Mouse (Mus musculus) spleen, postnatal 4 days (tissue): ENCODE data around the gene Opn1sw.
A peak's percentile ranks its signal among the peaks of the same experiment; 100 is the strongest.

Source experiments
- DNase-seq, 2 experiments: peaks; one replicate each; pipeline ENCODE4 v3.0.0; 2022; ENCODE audit warnings: low spot score in 2 of 2

Opn1sw gene

DNA sequence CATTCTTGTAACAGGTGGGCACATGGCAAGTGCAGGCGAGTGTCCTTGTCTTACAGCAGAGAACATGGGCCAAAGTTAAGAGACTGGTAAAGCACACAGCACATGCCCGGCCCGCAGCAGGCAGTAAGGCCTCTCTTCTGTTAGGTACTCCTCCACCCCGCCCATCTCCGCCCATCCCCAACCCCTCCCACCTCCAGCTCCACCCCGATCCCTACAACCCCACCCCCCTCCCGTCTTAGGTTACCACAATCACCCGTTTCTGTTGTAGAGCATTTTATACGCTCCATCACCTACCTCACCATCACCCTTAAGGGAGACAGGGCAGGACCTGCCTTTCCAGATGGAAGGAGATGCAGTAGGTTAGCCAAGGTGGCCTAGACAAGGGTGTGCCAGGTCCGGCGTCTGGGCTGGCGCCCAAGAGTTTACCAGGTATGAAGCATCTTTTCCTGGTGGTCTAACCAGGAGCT is at the start of gene Opn1sw:
Opn1sw (minus strand) TSS at position 417 of the 467 bp plus-strand sequence.
- DNase-seq: peak in 1 of 2 experiments; percentile 54

DNA sequence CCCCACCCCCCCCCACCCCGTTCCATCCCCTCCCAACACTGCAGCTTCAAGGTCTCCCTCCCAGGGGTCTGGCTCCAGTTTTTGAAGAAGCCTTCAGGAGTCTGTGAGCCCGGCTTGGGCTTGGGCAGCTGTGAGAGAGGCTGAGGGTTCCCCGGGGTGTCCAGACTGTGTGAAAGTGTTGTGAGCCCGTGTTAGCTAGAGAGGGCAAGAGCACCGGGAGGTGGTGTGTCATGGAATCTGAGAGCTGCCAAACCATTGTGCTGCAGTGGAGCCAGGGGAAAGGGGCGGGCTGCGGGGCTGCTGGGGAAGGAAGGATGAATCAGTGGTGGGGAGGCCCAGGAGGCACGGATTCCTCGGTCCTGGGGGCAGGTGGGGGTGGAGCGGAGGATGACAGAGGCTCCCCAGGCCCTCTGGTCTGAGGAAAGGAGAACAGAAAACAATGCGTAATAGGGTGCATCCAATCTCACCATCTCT is 48.2 kb upstream of the Opn1sw start:
- DNase-seq: peak in 1 of 2 experiments; percentile 58

DNA sequence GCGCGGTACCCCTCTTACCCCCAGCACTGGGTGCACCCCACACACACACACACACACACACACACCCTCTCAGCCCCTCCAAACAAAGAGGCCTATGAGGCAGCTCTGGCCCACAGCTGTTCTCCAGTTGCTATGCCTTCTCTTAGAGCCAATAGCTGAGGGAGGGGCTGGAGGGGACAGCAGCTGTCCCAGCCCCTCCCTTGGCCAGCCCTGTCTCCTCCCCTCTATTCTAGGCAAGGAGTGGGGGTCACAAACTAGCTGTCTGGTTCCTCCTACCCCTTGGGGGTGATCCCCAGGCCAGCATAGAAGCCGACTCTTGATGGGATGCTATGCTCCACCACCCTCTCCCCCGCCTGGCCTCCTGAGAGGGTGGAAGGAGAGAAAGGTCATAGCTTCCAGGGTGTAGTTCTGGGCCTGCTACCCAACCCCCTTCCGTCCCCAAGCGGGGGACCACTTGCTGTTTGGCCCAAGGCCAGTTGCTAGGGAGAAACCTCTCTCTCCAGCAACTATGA is 47.7 kb upstream of the Opn1sw start:
- DNase-seq: peak in 1 of 2 experiments; percentile 58

DNA sequence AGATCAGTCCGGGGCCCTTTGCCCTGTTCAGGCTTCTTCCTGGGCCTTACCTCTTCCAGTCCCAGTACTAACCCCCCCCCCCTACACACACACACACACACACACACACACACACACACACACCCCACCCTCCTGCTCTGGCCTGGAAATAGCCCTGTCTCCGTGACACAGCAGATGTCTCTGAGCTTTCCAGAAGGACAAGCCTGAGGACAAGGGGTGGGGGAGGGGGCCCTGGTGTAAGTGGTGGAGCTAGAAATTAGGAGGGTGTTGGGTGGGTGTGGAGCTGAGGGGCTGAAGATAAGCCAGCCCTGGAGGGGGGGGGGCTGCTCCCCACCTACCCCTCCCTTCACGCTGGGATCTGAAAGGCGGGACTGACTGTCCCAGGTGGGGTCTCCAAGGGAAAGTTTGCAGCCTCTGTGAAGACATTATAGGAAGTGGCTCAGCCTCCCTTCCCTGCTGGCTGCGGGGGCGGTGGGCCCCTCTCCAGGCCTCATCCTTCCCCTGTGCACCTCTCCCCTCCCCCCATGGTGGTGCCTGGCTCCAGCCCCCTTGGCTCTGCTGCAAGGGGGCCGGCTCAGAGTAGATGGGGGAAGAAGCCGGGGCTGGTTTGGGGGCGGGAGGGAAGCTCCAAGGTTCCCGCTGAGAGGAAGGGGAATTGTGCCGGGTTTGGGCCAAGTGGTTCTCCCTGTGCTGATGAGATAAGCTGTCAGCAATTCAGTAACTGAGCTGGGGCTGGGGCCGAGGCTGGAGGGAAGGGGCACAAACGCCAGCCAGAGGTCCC is 46.8 kb upstream of the Opn1sw start:
- DNase-seq: no peak

DNA sequence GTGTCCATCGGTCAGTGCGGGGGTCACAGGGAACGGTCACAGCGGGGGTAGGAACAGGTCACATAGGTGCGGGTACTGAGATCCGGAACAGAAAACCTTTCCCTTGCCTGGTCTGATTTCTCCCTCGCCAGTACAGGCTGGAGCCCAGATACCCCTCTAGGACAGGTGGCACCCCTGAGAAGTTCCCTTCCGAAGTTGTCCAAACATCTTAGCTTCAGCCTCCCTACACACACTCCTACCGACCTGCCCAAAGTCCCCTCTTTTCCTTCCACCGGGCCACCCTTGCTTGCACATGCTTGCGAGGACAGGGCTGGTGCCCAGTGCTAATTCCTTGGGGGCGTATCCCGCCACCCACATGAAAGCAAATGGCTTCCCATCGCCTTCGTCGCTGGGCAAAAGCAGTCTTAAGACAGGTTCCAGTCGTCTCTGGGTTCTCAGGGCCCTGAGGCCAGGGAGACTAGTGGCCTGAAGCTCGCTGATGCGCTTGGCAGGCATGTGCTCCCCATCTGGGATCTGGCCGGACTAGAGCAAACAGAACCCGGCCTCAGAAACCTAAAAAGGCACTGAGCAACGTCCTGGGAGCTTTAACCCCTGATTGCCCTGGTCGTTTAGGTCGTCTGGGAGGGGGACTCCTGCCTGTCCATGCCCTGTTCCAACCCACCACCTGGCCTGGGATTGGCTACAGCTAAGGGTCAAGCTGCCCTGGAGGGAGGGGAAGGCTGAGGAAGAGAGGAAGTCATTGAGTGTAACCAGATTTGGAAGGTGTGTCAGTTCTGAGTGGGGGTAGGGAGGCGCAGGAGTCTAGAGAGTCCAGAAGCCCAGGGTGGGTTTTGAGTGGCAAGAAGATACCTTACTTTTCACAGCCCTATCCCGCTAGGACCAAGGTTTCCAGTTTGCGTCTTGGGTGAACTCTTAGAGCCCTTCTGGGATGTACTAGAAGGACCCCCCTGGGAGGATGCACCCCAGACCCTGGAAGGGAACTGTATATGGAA is 45.8 kb upstream of the Opn1sw start:
- DNase-seq: peak in 1 of 2 experiments; percentile 60

DNA sequence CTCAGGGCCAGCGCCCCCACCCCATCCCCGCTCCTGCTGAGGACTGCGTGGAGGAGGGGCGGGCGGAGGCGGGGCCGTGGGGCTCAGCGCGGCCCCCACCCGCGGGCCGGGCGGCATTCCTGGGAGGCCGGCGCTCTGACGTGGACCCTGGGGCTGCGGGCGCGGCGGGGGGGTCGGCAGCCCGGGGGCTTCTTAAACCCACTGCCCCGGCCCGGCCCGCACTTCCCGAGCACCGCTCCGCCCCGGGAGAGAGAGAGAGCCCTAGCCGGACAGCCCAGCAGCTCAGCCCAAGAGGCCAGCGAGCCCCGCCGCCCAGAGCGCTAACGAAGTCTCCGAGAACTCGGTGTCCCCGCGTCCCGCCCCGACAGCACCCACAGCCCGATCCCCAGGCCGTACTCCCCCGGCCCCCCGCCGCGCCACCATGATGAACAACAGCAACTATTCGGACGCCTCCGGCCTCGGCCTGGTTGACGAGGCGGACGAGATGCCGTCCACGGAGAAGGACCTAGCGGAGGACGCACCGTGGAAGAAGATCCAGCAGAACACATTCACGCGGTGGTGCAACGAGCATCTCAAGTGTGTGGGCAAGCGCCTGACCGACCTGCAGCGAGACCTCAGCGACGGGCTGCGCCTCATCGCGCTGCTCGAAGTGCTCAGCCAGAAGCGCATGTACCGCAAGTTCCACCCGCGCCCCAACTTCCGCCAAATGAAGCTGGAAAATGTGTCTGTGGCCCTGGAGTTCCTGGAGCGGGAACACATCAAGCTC is 45.0 kb upstream of the Opn1sw start, which contains the start of gene Flnc:
Flnc (plus strand) TSS at position 219 of the 766 bp plus-strand sequence.
- peak; percentile 11 to 61 for DNase-seq

DNA sequence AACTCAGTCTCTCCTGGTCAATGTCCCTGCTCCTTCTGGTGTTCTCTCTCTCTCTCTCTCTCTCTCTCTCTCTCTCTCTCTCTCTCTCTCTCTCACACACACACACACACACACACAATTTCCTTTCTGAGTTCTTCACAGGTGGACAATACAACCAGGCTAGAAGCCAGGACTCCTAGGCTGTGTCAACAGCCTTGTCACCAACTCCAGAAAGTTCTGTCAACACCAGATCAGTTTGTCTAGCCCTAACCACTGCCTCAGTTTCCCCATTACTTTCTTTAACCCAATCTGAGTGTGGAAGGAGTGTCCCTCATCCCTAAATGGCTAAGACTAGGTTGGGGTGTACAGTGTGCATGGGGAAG is 44.4 kb upstream of the Opn1sw start:
- no peak for DNase-seq

DNA sequence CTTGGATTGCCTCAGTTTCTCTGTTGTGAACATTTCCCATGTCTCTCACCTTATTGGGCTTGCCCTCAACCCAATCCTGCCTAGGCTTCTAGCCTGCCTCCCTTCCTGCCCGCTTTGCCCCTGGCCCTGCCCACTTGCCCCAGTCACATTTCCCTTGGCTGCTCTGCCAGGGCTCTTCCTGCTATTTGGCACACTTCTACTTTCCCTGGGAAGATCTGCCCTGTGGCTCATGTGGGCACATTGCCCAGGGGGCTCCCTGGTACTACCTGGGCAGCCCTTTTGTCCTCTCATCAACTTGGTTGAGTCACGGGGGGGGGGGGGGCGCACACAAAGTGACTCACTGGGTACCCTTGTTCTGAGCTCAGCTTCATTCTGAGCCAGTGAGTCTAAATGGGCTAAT is 43.9 kb upstream of the Opn1sw start:
- DNase-seq: peak in 1 of 2 experiments; percentile 10

DNA sequence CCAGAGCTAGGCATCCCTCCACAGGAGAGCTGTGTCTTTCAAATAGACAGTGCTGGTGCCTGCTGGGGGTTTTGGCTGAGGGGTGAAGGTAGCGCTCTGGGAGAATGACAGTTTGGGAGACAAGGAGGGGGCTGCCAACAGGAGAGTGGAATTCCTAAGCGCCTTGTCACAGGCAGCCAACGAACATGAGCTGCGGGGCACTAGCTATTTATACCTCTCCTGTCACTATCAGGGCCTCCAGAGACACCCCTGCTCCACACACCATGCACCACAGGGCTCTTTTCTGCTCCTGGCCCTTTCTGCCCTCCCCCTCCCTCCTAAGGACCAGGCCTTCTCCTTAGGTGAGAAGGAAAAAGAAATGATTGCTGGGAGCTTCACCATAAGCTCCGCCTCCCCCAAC is 43.2 kb upstream of the Opn1sw start:
- DNase-seq: no peak

DNA sequence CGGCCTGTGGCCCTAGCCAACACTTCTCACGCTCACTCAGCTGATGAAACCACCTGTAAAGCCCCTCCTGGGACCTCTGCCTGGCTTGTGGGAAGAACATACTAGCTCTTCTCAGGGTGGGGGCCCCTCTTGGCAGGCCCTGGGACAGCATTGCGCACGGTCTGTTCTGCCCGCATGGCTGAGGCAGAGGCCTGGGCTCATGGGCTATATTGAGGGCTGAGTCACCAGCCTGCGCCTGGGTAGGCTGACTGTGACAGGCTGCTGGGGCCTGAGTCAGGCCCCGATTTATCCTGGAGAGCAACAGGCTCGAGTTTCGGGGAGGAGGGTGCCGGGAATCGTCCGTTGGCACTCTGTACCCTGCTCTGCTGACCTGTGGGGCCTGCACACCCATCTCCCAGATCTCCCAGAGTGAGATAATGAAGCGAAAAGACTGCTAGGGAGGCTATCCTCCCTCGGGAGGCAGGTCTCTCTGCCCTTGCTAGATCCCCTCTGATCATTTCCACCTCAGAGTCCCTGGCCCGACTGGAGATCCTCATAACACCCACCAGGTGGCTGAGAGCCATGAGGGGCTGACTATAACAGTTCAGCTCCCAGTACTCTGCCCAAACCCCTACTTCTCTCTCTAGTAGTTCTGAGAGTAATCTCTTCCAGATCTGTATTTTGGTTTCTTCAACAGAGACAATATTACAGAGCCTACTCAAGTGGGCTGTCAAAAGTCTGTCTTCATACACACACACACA is 42.6 kb upstream of the Opn1sw start:
- DNase-seq: peak in 1 of 2 experiments; percentile 11

DNA sequence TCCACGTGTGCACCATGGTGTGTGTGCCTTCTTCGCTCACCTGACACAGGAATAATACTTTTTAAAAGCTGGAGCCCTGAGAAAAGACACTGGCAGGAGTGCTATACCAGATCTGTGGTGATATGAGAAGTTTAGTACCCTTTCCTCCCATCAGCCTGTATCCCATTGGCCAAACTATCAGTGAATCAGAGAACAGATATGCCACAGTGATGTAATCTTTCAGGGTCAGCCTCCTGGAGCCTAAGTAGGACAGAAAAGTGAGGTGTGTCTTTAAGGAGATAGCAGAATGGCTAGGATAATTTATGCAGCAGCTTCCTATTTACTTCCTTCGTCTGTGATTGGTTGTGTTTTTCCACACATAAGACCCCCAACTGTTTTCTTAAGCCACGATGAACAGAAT is 39.9 kb upstream of the Opn1sw start:
- no peak for DNase-seq

DNA sequence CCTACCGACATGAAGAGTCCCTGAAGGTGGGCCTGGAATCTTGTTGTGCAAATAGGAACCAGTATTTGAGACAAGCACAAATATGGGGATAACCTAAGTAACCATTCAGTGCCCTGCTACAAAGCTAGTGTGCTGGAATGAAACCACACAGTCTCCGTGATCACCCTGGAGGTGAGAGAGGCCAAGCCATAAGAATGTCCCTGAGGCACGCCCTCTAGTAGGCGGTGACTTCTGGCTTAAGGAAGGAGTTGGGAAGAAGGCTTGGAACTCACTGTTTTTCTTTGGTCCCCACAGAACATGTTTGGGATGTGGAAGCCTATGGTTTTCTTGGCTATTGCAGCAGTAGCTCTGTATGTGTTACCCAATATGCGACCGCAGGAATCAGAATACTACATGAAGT is 38.1 kb upstream of the Opn1sw start:
- DNase-seq: no peak

DNA sequence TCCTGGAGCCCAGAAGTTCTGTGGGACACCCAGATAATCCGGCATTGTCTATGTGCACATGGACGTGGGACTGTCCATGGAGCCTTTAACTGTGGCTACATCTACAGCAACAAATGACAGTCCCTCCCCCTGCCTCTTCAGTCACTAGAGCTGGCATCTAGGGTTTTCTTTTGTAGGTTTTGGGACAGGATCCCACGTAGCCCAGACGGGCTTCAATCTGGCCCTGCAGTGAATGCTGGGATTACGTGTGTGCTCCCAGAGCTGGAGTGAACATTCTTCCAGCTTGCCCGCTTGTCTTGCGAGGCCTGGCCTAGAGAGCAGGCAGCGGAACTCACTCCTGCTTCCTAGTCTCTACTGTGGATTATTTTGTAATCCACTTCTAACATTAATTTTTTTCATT is 36.9 kb upstream of the Opn1sw start:
- DNase-seq: no peak

DNA sequence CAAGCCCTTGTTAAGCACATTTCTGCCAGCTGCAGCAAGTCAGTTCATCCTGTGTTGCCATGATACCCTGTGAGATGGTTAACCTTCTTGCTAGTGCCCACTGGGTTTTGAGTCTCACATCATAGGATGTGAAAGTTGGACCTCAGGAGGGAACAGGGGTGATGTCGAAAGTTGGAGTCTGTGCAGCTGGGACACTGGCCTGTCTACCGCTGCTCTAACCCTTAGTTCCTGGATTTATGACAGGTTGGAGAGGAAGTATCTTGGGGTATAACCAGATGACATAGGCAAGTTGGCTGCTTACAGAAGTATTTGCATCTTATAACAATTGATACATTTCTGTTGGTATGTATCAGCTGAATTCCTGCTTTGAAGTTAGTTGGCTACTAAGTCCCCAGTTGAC is 32.3 kb upstream of the Opn1sw start:
- no peak for DNase-seq

DNA sequence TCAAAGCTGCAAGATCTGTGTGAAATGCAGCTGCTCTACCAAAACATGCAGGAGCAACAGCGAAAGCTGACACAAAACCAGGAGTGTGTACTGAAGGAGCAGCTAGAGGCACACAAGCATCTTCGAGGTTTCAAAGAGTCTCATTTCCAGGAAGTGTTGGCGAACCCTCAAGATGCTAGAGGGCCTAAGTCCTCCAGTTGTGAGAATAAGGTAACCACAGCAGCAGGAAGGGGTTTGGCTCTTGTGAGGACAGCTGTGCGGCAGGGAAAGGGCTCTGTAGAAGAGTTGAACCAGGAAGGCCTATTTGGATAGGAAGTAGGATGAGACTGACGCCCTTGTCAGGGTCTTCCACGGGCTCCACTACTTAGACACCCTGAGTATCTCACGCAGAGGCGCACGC is 27.2 kb upstream of the Opn1sw start:
- no peak for DNase-seq

DNA sequence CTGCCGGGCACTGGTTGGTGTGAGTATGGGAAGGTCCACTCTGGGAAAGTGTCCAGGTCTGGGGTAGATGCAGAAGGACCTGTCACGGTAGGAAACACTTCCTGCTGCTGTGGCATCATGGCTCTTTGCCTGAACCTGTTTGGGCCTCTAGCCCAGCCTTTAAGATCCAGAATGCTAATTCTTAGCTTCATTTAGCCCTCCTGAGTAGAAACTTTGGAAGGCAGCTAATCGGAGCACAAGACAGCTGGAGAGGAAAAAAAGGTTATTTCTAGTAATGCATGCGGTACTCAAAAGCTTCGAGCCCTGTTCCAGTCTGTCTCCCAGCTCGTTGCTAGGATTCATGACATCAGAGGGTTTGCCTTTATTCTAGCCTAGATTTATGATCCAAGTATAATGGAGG is 18.1 kb upstream of the Opn1sw start:
- no peak for DNase-seq

DNA sequence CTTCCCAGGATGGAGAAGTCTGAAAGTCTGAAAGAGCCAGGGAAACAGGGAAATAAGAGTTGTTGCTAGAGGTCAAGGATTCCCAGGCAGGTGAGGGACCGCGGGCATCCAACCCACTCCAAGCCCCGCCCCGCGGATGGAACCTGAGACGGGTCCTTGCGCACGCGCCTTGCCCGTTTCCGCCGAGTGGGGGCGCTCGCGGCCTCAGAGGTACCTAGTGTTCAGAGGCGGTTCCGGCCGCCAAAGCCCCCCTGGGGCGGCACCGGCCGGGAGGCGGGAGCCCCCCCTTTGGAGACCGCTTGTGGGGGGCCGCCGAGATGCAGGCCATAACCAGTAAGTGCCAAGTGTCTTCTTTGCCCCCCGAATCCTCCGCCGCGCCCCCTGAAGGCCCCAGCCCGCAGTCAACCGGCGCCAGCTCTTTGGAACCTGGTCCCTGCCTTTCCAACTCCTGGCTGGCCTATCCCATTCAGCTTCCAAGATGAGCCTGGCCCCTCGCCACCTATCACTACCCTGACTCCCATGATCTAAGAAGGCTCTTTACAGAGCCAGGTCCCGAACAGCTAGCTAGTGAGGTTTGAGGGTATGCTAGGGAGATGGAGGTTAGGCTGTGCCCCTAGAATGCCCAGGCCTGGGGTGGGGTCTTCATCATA is 14.6 kb upstream of the Opn1sw start:
- peak in 1 of 2 experiments; percentile 59 for DNase-seq

DNA sequence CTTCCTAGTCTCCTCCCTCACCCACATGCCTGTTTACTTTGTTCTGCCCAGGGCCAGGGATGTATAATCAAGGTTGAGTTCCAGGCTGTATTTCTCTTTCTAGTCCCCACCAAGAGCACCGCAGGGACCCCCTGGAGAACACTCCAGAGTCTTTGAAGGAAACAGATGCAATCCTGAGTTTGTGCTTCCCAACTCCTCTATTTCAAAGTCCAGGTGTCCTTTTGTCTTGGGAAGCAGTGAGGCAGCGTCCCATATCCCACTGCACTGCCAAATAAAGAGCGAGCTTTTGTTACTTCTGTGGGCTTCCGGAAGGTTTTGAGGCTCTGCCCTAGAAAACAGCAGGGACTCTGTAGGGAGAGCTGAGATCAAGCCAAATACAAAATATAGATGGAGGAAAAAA is 11.6 kb upstream of the Opn1sw start:
- no peak for DNase-seq

DNA sequence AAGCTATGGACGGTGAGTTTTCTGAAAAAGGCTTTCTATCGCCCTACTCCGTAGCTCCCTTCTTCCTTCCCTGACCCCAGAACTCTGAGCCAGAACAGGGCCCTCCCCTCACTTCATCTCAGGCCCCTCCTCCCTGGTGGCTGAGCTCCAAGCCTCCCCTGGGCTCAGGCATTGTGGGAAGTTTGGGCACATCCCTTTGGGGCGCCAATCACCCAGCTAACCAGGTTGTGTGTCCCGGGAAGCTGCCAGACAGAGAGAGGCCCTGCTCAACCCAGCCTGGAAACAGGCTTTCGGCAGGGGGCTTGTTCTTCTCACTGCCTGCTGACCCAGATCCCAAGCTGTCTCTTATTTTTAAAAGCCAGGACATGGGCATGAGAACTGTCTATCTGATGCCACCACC is 9.3 kb upstream of the Opn1sw start:
- DNase-seq: peak in 1 of 2 experiments; percentile 50
